Mouse (Mus musculus): ENCODE data around the gene Rasa4. TPM values are rescaled to one million over a fixed set of nuclear protein-coding genes. Genes with fewer than 3 reads are reported as not detected.
"Not testable (repeated sequence)": the region's sequence is repeated elsewhere in the genome, so short reads cannot be mapped to it uniquely, and the experiment has no call there.

Gene Rasa4
- polyA plus RNA-seq, 1 experiment from 2014 or later: 18.5 TPM

- no peak for ATAC-seq (ENCODE audit: low FRiP score, low read depth)
- WGBS: 74% methylated on average over 8 of the region's 8 CpGs
- H3K4me2 ChIP-seq (replicated peaks): no peak overlapping the region
- no peaks in the 10 kb centered on the region for H3K9me3 ChIP-seq
- H3K4me3 ChIP-seq: no peak overlapping the region
- H3K4me1 ChIP-seq: no peaks in the 10 kb centered on the region
- H3K27me3 ChIP-seq: no peaks in the 10 kb centered on the region
- H3K9ac ChIP-seq: no peak overlapping the region
- no peaks in the 10 kb centered on the region for H3K36me3 ChIP-seq
- no peak overlapping the region for H3K27ac ChIP-seq
Observed at GRCm38 (mm10) chr5:136152365-136152764, 68.6 kb downstream of the Rasa4 start.

DNA sequence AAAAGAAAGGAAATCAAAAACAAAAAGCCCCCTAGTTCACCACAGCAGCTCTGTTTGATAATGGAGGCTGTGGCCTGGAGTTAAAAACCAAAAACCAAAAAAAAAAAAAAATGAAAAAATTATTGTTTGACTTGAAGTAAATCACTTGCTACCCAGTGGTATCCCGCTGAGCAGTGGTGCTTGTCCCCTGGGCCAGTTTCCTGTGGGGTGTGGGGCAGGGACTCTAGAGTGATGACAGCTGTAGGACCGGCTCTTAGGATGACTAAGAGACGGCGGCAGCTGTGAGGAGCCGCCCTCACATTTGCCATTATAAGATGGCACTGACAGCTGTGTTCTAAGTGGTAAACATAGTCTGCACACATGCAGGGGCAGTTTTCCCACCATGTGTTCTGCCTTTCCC lies 71.7 kb downstream of the Rasa4 start:
- no peak overlapping the region for H3K9ac ChIP-seq
- 87% methylated on average over 5 of the region's 5 CpGs for WGBS
- H3K27ac ChIP-seq: no peak overlapping the region
- H3K4me2 ChIP-seq (replicated peaks): no peak overlapping the region
- H3K36me3 ChIP-seq: peaks cover under 1% of the 10 kb centered on the region; the same call in 1 of the 2 replicates
- H3K4me3 ChIP-seq: no peak overlapping the region
- no peaks in the 10 kb centered on the region for H3K4me1 ChIP-seq
- ATAC-seq (ENCODE audit: low FRiP score, low read depth): no peak
- no peaks in the 10 kb centered on the region for H3K27me3 ChIP-seq
- no peaks in the 10 kb centered on the region for H3K9me3 ChIP-seq

- H3K36me3 ChIP-seq; H3K4me3 ChIP-seq; H3K27me3 ChIP-seq; H3K9me3 ChIP-seq; ATAC-seq (ENCODE audit: low FRiP score, low read depth); H3K27ac ChIP-seq; H3K9ac ChIP-seq; H3K4me2 ChIP-seq (replicated peaks); H3K4me1 ChIP-seq: not testable (repeated sequence)
- WGBS: 86% methylated on average over 11 of the region's 12 CpGs
Observed at GRCm38 (mm10) chr5:136160084-136160483, 76.4 kb downstream of the Rasa4 start.

Small RNA genes lying within 50 kb of the gene (microRNA-seq; reads per million reads assigned to microRNA genes)
- not detected for gene Mir7035

Other genes with a start within 250 kb of the Rasa4 start
- gene Hspb1, start 196.0 kb upstream of the Rasa4 start, polyA plus RNA-seq (2015; fragmentation: Nextera tagmentation; extraction: Ambion mirVana): 134 and 150 TPM in 2 replicates
- gene Ywhag, start 149.3 kb upstream of the Rasa4 start, polyA plus RNA-seq (2015; fragmentation: Nextera tagmentation; extraction: Ambion mirVana): 155 and 168 TPM in 2 replicates
- 4.4 and 4.5 TPM in 2 replicates for gene Ssc4d, start 109.4 kb upstream of the Rasa4 start, polyA plus RNA-seq (2015; fragmentation: Nextera tagmentation; extraction: Ambion mirVana)
- 0.22 and 0.47 TPM in 2 replicates for gene Zp3, start 103.8 kb upstream of the Rasa4 start, polyA plus RNA-seq (2015; fragmentation: Nextera tagmentation; extraction: Ambion mirVana)
- 35.2 and 37.9 TPM in 2 replicates for gene Dtx2, start 89.1 kb upstream of the Rasa4 start, polyA plus RNA-seq (2015; fragmentation: Nextera tagmentation; extraction: Ambion mirVana)
- 0.14 and 0.15 TPM in 2 replicates for gene Upk3b, start 45.4 kb upstream of the Rasa4 start, polyA plus RNA-seq (2015; fragmentation: Nextera tagmentation; extraction: Ambion mirVana)
- 2.2 and 3.5 TPM in 2 replicates for gene Upk3bl, start 29.4 kb upstream of the Rasa4 start, polyA plus RNA-seq (2015; fragmentation: Nextera tagmentation; extraction: Ambion mirVana)
- gene Polr2j, start 32.7 kb downstream of the Rasa4 start, polyA plus RNA-seq (2015; fragmentation: Nextera tagmentation; extraction: Ambion mirVana): 233 and 254 TPM in 2 replicates
- 44.6 and 45.4 TPM in 2 replicates for gene Lrwd1, start 52.2 kb downstream of the Rasa4 start, polyA plus RNA-seq (2015; fragmentation: Nextera tagmentation; extraction: Ambion mirVana)
- 28.0 and 29.7 TPM in 2 replicates for gene Alkbh4, start 52.2 kb downstream of the Rasa4 start, polyA plus RNA-seq (2015; fragmentation: Nextera tagmentation; extraction: Ambion mirVana)
- 11.1 and 11.9 TPM in 2 replicates for gene Orai2, start 86.8 kb downstream of the Rasa4 start, polyA plus RNA-seq (2015; fragmentation: Nextera tagmentation; extraction: Ambion mirVana)
- 55.3 and 60.1 TPM in 2 replicates for gene Prkrip1, start 115.0 kb downstream of the Rasa4 start, polyA plus RNA-seq (2015; fragmentation: Nextera tagmentation; extraction: Ambion mirVana)
- 9.6 and 10.8 TPM in 2 replicates for gene Sh2b2, start 162.6 kb downstream of the Rasa4 start, polyA plus RNA-seq (2015; fragmentation: Nextera tagmentation; extraction: Ambion mirVana)

Data from limb, embryonic 13.5 days (tissue).